Mouse (Mus musculus): Measurements from ENCODE around the gene 0610010F05Rik.

- no peak for TF ChIP-seq CTCF (IDR thresholded peaks at IDR 0.05; ENCODE audit: borderline replicate concordance, insufficient read depth, low read length)
- TF ChIP-seq POLR2A (IDR thresholded peaks at IDR 0.05; ENCODE audit: low read depth, low read length): no peak
Observed at GRCm38 (mm10) chr11:23557039-23557630, 76.3 kb downstream of the 0610010F05Rik start.

Measured in embryonic fibroblast, embryonic 13.5 days (primary cell).